ENCODE assay signal across 25 mouse cellular contexts in genomic region chr19:45003740-45004516, GRCm38 (mm10). TPM values are rescaled to one million over a fixed set of nuclear protein-coding genes. Genes with fewer than 3 reads are reported as not detected.
DNase-seq lines count a peak whose midpoint lies in the region; ATAC-seq and TF ChIP-seq lines count a peak whose summit lies in the region.
"Had no signal": no experiment of that assay in that cellular context is flagged by ENCODE, and none has a peak within 500 bp of the region (broad histone marks: within the 10 kb centered on the region; RNA-seq: fewer than 3 reads in every experiment).

No protein-coding gene starts in this region.

- peaks cover 15% of the 10 kb centered on the region for H3K4me1 ChIP-seq in liver, adult 2 months (ENCODE audit: control insufficient read depth, insufficient read depth, low read length)
- peaks cover 20% of the 10 kb centered on the region for H3K4me1 ChIP-seq in liver, postnatal 0 days (ENCODE audit: insufficient read depth)
- H3K4me1 ChIP-seq in small intestine, adult 2 months (ENCODE audit: control insufficient read depth, insufficient read depth, insufficient read length, low read length): peaks cover 21% of the 10 kb centered on the region; the same call in 1 of the 2 replicates

- no peaks in the 10 kb centered on the region for H3K27me3 ChIP-seq in liver, adult 2 months (ENCODE audit: control insufficient read depth, insufficient read depth, low read length)
- no peaks in the 10 kb centered on the region for H3K27me3 ChIP-seq in liver, postnatal 0 days (ENCODE audit: insufficient read depth, low read length)
- no peaks in the 10 kb centered on the region for H3K27me3 ChIP-seq in small intestine, adult 2 months (ENCODE audit: control insufficient read depth, insufficient read depth, low read length)
- H3K27me3 ChIP-seq: CH12.LX; embryonic facial prominence, embryonic 15.5 days; forebrain, embryonic 15.5 days; heart, embryonic 15.5 days; hindbrain, embryonic 15.5 days had no signal

- no peak overlapping the region for H3K27ac ChIP-seq in gastrocnemius, adult 2 months
- no peak overlapping the region for H3K27ac ChIP-seq in liver, adult 2 months (replicated peaks; ENCODE audit: insufficient read depth, low read depth, low read length)
- H3K27ac ChIP-seq in liver, postnatal 0 days (ENCODE audit: low read depth): no peak overlapping the region
- H3K27ac ChIP-seq in small intestine, adult 2 months (ENCODE audit: insufficient read depth, low read depth, low read length): no peak overlapping the region
- H3K27ac ChIP-seq: embryonic facial prominence, embryonic 15.5 days; forebrain, embryonic 15.5 days; heart, embryonic 15.5 days; hindbrain, embryonic 15.5 days had no signal

- no peak overlapping the region for H3K9ac ChIP-seq in liver, adult 2 months (ENCODE audit: low read depth, low read length)
- H3K9ac ChIP-seq in liver, postnatal 0 days (replicated peaks): no peak overlapping the region
- H3K9ac ChIP-seq: embryonic facial prominence, embryonic 15.5 days; forebrain, embryonic 15.5 days; heart, embryonic 15.5 days; hindbrain, embryonic 15.5 days had no signal

- H3K79me2 ChIP-seq in liver, adult 2 months (ENCODE audit: control insufficient read depth, insufficient read depth, low read length): no peaks in the 10 kb centered on the region

- no peak for ATAC-seq in liver, postnatal 0 days
- ATAC-seq: forebrain, embryonic 15.5 days had no signal

- H3K4me3 ChIP-seq in gastrocnemius, adult 2 months: no peak overlapping the region
- H3K4me3 ChIP-seq in liver, adult 2 months (ENCODE audit: insufficient read depth, low read depth, low read length): no peak overlapping the region
- H3K4me3 ChIP-seq in liver, postnatal 0 days (ENCODE audit: low read depth, low read length): no peak overlapping the region
- no peak overlapping the region for H3K4me3 ChIP-seq in small intestine, adult 2 months (ENCODE audit: low read depth, low read length)
- H3K4me3 ChIP-seq: embryonic facial prominence, embryonic 15.5 days; forebrain, embryonic 15.5 days; hindbrain, embryonic 15.5 days had no signal

- intact Hi-C loops in gastrocnemius, adult 2 months (cut with DNase I): no loop called here
- intact Hi-C loops in gastrocnemius, postnatal 36 days (cut with DNase I): no loop called here

- H3K4me2 ChIP-seq in liver, postnatal 0 days (ENCODE audit: low read depth, low read length): no peak overlapping the region
- H3K4me2 ChIP-seq: embryonic facial prominence, embryonic 15.5 days; forebrain, embryonic 15.5 days; heart, embryonic 11.5 days; heart, embryonic 15.5 days; hindbrain, embryonic 15.5 days had no signal

- H3K36me3 ChIP-seq in liver, adult 2 months (ENCODE audit: control insufficient read depth, insufficient read depth, low read length): peaks cover 16% of the 10 kb centered on the region; the same call in 1 of the 2 replicates
- H3K36me3 ChIP-seq in liver, postnatal 0 days (replicated peaks; ENCODE audit: insufficient read depth, low read length): peaks cover 19% of the 10 kb centered on the region
- H3K36me3 ChIP-seq in small intestine, adult 2 months (ENCODE audit: control insufficient read depth, insufficient read depth, low read length): peaks cover 45% of the 10 kb centered on the region

- DNase-seq in gastrocnemius, adult 2 months: peak; percentile 7
- DNase-seq in gastrocnemius, postnatal 36 days: no peak
- peak; percentile 24 for DNase-seq in liver, adult 2 months (ENCODE audit: extremely low read depth, low read depth, low spot score)
- DNase-seq in liver, postnatal 0 days: no peak
- peak; percentile 50 for DNase-seq in ZHBTc4 (ENCODE audit: low read depth, low spot score)
- no peak for DNase-seq in left cerebral cortex, adult 8-10 months (ENCODE audit: low spot score in 2 of 2)
- no peak for DNase-seq in urinary bladder, postnatal 14 days (ENCODE audit: low spot score)
- DNase-seq: adrenal gland, postnatal 10 days; cerebellum, adult 11 months; cerebellum, adult 8-10 months; cerebellum, postnatal 14 days; gastrocnemius, postnatal 25 days; heart, adult 18-20 months; heart, postnatal 14 days; kidney, adult 11 months; kidney, adult 9 months had no signal

- TF ChIP-seq POLR2A in liver, adult 2 months (IDR thresholded peaks at IDR 0.05; ENCODE audit: extremely low read depth, insufficient read depth, low read length): no peak
- 0 out of 2 replicates have a peak, but pooled peaks have one; percentile 11 for TF ChIP-seq POLR2A in small intestine, adult 2 months (IDR thresholded peaks at IDR 0.05; ENCODE audit: low read depth, low read length)

- H3K9me3 ChIP-seq in liver, postnatal 0 days (ENCODE audit: low read length): no peaks in the 10 kb centered on the region
- H3K9me3 ChIP-seq: embryonic facial prominence, embryonic 15.5 days; forebrain, embryonic 15.5 days; G1E; heart, embryonic 15.5 days; hindbrain, embryonic 15.5 days had no signal

- WGBS in liver, adult 2 months: 80% methylated on average over 7 of the region's 7 CpGs
- WGBS in liver, postnatal 0 days (ENCODE audit: insufficient replicate concordance): 85% methylated on average over 7 of the region's 7 CpGs
- 84% methylated on average over 7 of the region's 7 CpGs for WGBS in small intestine, adult 2 months

- no peak for TF ChIP-seq CTCF in gastrocnemius, adult 2 months (IDR thresholded peaks at IDR 0.05)
- no peak for TF ChIP-seq CTCF in liver, adult 2 months (IDR thresholded peaks at IDR 0.05; ENCODE audit: low read depth, low read length)
- no peak for TF ChIP-seq CTCF in liver, postnatal 0 days (IDR thresholded peaks at IDR 0.05; ENCODE audit: low read depth)
- no peak for TF ChIP-seq CTCF in small intestine, adult 2 months (IDR thresholded peaks at IDR 0.05; ENCODE audit: extremely low read depth, insufficient read length, insufficient replicate concordance, low read depth, low read length)

- TF ChIP-seq EP300 in liver, postnatal 0 days (IDR thresholded peaks at IDR 0.05; ENCODE audit: low read depth): no peak

RNA-seq across cellular contexts. Expression of gene Twnk, which starts 1.5 kb away (rescaled TPM):
- 10 to 100 TPM; 18.0 to 25.4 TPM for total RNA-seq in gastrocnemius, adult 2 months (2021)
- total RNA-seq in gastrocnemius, postnatal 36 days (2021): 10 to 100 TPM; 14.6 to 20.2 TPM
- 7.8 and 9.3 TPM in 2 replicates for total RNA-seq in liver, adult 2 months (2014; rRNA removed)
- 11.8 and 11.9 TPM in 2 replicates for polyA plus RNA-seq in liver, adult 2 months (2012; rRNA removed)
- polyA plus RNA-seq in liver, postnatal 0 days (2015; fragmentation: Nextera tagmentation; extraction: Ambion mirVana): 9.9 and 10.6 TPM in 2 replicates
- 4.1 and 5.9 TPM in 2 replicates for polyA plus RNA-seq in small intestine, adult 2 months (2012; rRNA removed)
- 10 to 100 TPM; 13.2 to 15.1 (median 14.2) TPM for total RNA-seq in left cerebral cortex, adult 8-10 months (2022)

RNA-seq across cellular contexts. Expression of gene Mrpl43, which starts 2.3 kb away (rescaled TPM):
- 10 to 100 TPM; 31.0 to 42.5 TPM for total RNA-seq in gastrocnemius, adult 2 months (2021)
- total RNA-seq in gastrocnemius, postnatal 36 days (2021): 10 to 100 TPM; 33.7 to 35.1 TPM
- total RNA-seq in liver, adult 2 months (2014; rRNA removed): 26.6 and 32.3 TPM in 2 replicates
- 76.2 and 80.0 TPM in 2 replicates for polyA plus RNA-seq in liver, adult 2 months (2012; rRNA removed)
- polyA plus RNA-seq in liver, postnatal 0 days (2015; fragmentation: Nextera tagmentation; extraction: Ambion mirVana): 43.6 and 43.8 TPM in 2 replicates
- polyA plus RNA-seq in small intestine, adult 2 months (2012; rRNA removed): 71.9 and 126 TPM in 2 replicates
- 10 to 100 TPM; 37.3 to 43.8 (median 39.8) TPM for total RNA-seq in left cerebral cortex, adult 8-10 months (2022)

RNA-seq across cellular contexts. Expression of gene Lzts2, which starts 10.3 kb away (rescaled TPM):
- total RNA-seq in gastrocnemius, adult 2 months (2021): 10 to 100 TPM; 21.0 to 29.3 TPM
- total RNA-seq in gastrocnemius, postnatal 36 days (2021): 10 to 100 TPM; 19.3 to 20.1 TPM
- 3.4 and 4.6 TPM in 2 replicates for total RNA-seq in liver, adult 2 months (2014; rRNA removed)
- 14.2 and 14.3 TPM in 2 replicates for polyA plus RNA-seq in liver, adult 2 months (2012; rRNA removed)
- polyA plus RNA-seq in liver, postnatal 0 days (2015; fragmentation: Nextera tagmentation; extraction: Ambion mirVana): 5.7 and 7.2 TPM in 2 replicates
- 40.3 and 50.4 TPM in 2 replicates for polyA plus RNA-seq in small intestine, adult 2 months (2012; rRNA removed)
- 10 to 100 TPM; 40.8 to 44.6 (median 43.3) TPM for total RNA-seq in left cerebral cortex, adult 8-10 months (2022)

RNA-seq across cellular contexts. Expression of gene Sema4g, which starts 15.0 kb away (rescaled TPM):
- under 1 TPM; 0.10 to 0.11 TPM for total RNA-seq in gastrocnemius, adult 2 months (2021)
- under 1 TPM; 0.20 to 0.42 TPM for total RNA-seq in gastrocnemius, postnatal 36 days (2021)
- 58.5 and 79.0 TPM in 2 replicates for total RNA-seq in liver, adult 2 months (2014; rRNA removed)
- 413 and 566 TPM in 2 replicates for polyA plus RNA-seq in liver, adult 2 months (2012; rRNA removed)
- 9.3 and 11.3 TPM in 2 replicates for polyA plus RNA-seq in liver, postnatal 0 days (2015; fragmentation: Nextera tagmentation; extraction: Ambion mirVana)
- 139 and 344 TPM in 2 replicates for polyA plus RNA-seq in small intestine, adult 2 months (2012; rRNA removed)
- 10 to 100 TPM; 16.9 to 22.5 (median 20.0) TPM for total RNA-seq in left cerebral cortex, adult 8-10 months (2022)

RNA-seq across cellular contexts. Expression of gene Pdzd7, which starts 41.6 kb away (rescaled TPM):
- total RNA-seq in gastrocnemius, adult 2 months (2021): 1 to 10 TPM; 5.9 to 6.8 TPM
- 1 to 10 TPM; 5.1 to 5.7 TPM for total RNA-seq in gastrocnemius, postnatal 36 days (2021)
- total RNA-seq in liver, adult 2 months (2014; rRNA removed): not detected in 2 replicates
- polyA plus RNA-seq in liver, adult 2 months (2012; rRNA removed): 0.06 TPM in 1 of 2 replicates, not detected in the other
- polyA plus RNA-seq in liver, postnatal 0 days (2015; fragmentation: Nextera tagmentation; extraction: Ambion mirVana): not detected in 2 replicates
- 0.29 and 1.2 TPM in 2 replicates for polyA plus RNA-seq in small intestine, adult 2 months (2012; rRNA removed)
- total RNA-seq in left cerebral cortex, adult 8-10 months (2022): 1 to 10 TPM; 5.5 to 6.2 (median 5.7) TPM
- total RNA-seq: heart, adult 18-20 months; hematopoietic stem cell, adult 5-6 weeks had no signal
- polyA plus RNA-seq: heart, embryonic 11.5 days had no signal

Comparison
In these comparisons a context has a peak if more than half of its experiments do, and no peak if none do; other contexts are left out.
1. DNase-seq: peak in gastrocnemius, adult 2 months (single experiment), liver, adult 2 months (single experiment) and ZHBTc4 (single experiment); none in gastrocnemius, postnatal 36 days (0 of 2), liver, postnatal 0 days (single experiment), left cerebral cortex, adult 8-10 months (0 of 2) and urinary bladder, postnatal 14 days (single experiment).